Mouse (Mus musculus): ENCODE data around the gene Nuak1.

- no peak for TF ChIP-seq CTCF (IDR thresholded peaks at IDR 0.05; ENCODE audit: borderline replicate concordance, insufficient read depth, low read length)
- no peak for TF ChIP-seq POLR2A (IDR thresholded peaks at IDR 0.05; ENCODE audit: low read depth, low read length)
Measured at GRCm38 (mm10) chr10:84324018-84324417, 116.4 kb downstream of the Nuak1 start.

Measured in embryonic fibroblast, embryonic 13.5 days (primary cell).